Comparison of ENCODE assay signal across 26 mouse cellular contexts in genomic region chr3:60974944-60975343, GRCm38 (mm10).
"Had no signal": no experiment of that assay in that cellular context is flagged by ENCODE, and none has a peak within 500 bp of the region (broad histone marks: within the 10 kb centered on the region; RNA-seq: fewer than 3 reads in every experiment).

No protein-coding gene starts in this region.

- H3K27me3 ChIP-seq: heart, embryonic 13.5 days; heart, embryonic 15.5 days; intestine, embryonic 15.5 days; limb, embryonic 13.5 days; limb, embryonic 15.5 days; liver, embryonic 12.5 days had no signal

- H3K4me2 ChIP-seq: heart, embryonic 11.5 days; heart, embryonic 13.5 days; heart, embryonic 15.5 days; hindbrain, embryonic 14.5 days; intestine, embryonic 15.5 days; limb, embryonic 13.5 days; limb, embryonic 15.5 days; liver, embryonic 12.5 days had no signal

- H3K9me3 ChIP-seq: heart, embryonic 13.5 days; heart, embryonic 15.5 days; intestine, embryonic 15.5 days; limb, embryonic 13.5 days; limb, embryonic 15.5 days; liver, embryonic 12.5 days had no signal

- ATAC-seq: hindbrain, embryonic 16.5 days; inflammation-experienced regulatory T-cells, adult 6 months; intestine, embryonic 15.5 days; intestine, postnatal 0 days; liver, embryonic 12.5 days had no signal

- H3K4me1 ChIP-seq: heart, embryonic 13.5 days; heart, embryonic 15.5 days; intestine, embryonic 15.5 days; limb, embryonic 13.5 days; limb, embryonic 15.5 days; liver, embryonic 12.5 days had no signal

- DNase-seq: gastrocnemius, postnatal 14 days; heart, adult 11 months; heart, adult 2 months; heart, postnatal 14 days; heart, postnatal 36 days; kidney, adult 18-20 months; kidney, adult 8-10 months; kidney, postnatal 10 days; kidney, postnatal 25 days; kidney, postnatal 4 days; layer of hippocampus, adult 9-11 months; layer of hippocampus, postnatal 36 days; left cerebral cortex, postnatal 4 days had no signal

- H3K9ac ChIP-seq: heart, embryonic 13.5 days; heart, embryonic 15.5 days; hindbrain, embryonic 14.5 days; intestine, embryonic 15.5 days; limb, embryonic 13.5 days; limb, embryonic 15.5 days; liver, embryonic 12.5 days; liver, embryonic 14.5 days had no signal

- H3K27ac ChIP-seq: heart, adult 2 months; heart, embryonic 13.5 days; heart, embryonic 15.5 days; hindbrain, embryonic 14.5 days; intestine, embryonic 15.5 days; layer of hippocampus, adult 2 months; limb, embryonic 13.5 days; limb, embryonic 15.5 days; liver, embryonic 12.5 days; liver, embryonic 14.5 days had no signal

- H3K4me3 ChIP-seq: heart, adult 2 months; heart, embryonic 13.5 days; heart, embryonic 15.5 days; intestine, embryonic 15.5 days; layer of hippocampus, adult 2 months; limb, embryonic 13.5 days; limb, embryonic 15.5 days; liver, embryonic 12.5 days had no signal

- H3K36me3 ChIP-seq: heart, embryonic 13.5 days; heart, embryonic 15.5 days; intestine, embryonic 15.5 days; limb, embryonic 13.5 days; limb, embryonic 15.5 days; liver, embryonic 12.5 days had no signal
